Mouse (Mus musculus) gastrocnemius, postnatal 10 days (tissue): ENCODE measurements around the gene Pts. TPM values are rescaled to one million over a fixed set of nuclear protein-coding genes. Genes with fewer than 3 reads are reported as not detected.

Experiments used
- DNase-seq: peaks from one replicate; pipeline ENCODE4 v3.0.0; 2021; ENCODE audit warnings: mixed read lengths
- total RNA-seq, 2 experiments: library from RNA; stranded (reverse); gene quantifications; 2 replicates each; pipeline ENCODE4 v1.2.3; 2021

Pts gene
- total RNA-seq, 2 experiments from 2014 or later, result 19.0 to 19.3 TPM

DNA sequence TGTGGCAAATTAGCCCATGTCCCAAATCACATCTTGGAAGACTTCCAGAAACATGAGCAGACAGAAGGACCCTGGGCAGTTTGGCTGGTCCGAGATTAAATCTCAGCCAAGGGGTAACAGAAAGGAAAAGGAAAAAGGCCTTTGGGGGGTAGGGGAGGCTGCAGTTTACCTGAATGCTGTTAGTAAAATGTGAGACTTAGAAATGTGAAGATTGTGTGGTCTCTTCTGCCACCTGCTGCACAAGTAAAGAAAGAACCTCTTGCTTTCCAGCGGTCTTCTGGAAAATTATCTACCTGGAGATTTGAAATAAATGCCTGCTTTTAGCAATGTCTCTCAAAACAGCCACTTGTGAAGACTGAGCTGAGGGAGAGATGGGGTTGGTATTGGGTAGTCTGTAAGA is 2.4 kb upstream of the Pts start:
- no peak for DNase-seq

DNA sequence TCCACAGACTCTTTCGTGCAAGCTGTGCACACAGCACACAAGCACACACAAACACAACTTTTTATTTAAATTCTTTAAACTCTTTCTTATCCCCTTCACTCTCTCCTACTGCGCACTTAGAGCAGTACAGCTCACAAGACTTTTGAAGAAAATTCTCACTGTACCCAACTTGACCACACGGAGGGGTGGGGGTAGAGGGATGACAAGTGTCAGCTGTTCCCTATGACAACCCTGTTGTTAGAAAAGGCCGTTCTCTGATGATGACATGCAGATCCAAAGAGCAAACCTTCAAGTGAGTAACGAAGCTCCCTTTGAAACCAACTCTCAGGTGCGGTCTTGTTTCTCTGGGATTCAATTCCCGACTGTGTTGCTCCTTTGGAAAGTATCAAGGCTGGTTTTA is 664 bp downstream of the Pts start:
- DNase-seq, result no peak

DNA sequence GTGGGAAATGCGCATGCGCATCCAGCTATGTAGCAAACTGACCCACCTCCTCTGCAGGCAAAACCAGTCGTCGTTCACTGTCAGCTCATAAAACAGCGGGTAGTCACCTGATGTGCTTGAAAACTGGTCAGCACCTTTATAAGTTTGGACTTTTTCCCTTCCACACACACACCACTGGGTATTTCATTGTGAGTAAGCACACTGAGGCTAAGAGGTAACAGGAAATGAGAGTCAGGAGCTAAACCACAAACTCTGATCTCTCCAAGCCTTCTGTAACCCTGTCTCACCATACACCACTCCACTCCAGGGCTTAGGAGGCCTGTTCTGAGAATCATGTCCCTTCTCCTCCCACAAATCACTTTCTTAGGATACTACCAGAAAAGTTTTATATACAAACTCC is 2.9 kb downstream of the Pts start:
- DNase-seq, result no peak

- no peak for DNase-seq
These were observed 3.6 kb downstream of the Pts start for GRCm38 (mm10) chr9:50524936-50525335.

DNA sequence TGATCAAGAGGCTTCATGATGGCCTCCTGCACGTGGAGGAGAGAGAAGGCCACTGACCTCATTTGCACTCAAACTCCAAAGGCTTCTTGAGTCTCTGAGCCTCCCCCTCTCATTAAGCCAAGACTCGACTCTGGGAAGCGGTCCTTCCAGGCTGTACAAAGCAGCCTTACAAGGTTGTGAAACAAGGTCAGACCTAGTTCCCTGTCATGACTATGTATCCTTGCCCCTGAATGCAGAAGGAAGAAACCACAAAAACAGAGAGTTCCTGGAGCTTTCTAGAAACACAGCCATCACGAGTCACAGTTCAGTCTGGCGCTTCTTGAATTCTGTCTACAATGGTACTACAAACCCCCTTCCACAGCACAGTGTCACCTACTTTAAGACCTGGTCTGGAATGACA is 6.0 kb downstream of the Pts start:
- DNase-seq, result no peak

GRCm38 (mm10) chr9:50521562-50521961 is 7.0 kb downstream of the Pts start:
- DNase-seq, result no peak

DNA sequence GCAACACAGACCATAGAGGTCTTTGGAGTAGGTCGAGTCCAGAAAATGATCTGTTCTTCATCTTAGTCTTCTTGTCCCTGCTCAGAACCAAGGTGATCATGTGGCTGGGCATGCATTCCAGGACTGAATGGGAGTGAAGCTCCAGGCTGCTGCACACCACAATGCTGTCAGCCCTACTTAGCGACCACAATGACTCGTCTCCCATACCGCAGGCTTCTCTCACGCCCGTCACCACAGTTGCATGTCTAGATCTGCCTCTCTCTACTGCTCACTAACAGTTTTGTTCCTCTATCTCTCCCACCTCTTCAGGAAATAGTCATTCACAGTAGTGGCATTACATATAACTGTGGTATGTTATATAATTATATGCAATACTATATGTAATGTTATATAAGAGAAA is 7.8 kb downstream of the Pts start:
- DNase-seq, result no peak

DNA sequence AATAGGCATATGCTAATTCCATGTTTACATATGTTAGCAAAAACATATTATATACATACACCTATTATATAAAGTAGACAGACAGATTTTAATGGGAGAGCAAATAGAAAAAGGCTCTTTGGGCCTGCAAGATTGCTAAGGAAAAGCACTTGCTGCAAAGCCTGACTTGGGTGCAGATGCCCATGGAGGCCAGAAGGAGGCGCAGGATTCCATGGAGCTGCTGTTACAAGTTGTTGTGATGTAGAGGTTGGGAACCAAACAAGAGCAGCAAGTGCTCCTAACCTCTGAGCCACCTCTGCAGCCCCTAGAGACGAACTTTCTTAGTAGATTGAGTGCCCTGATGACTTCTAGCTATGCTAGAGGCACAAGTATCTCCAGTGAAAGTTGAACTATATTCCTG is 9.7 kb downstream of the Pts start:
- no peak for DNase-seq

DNA sequence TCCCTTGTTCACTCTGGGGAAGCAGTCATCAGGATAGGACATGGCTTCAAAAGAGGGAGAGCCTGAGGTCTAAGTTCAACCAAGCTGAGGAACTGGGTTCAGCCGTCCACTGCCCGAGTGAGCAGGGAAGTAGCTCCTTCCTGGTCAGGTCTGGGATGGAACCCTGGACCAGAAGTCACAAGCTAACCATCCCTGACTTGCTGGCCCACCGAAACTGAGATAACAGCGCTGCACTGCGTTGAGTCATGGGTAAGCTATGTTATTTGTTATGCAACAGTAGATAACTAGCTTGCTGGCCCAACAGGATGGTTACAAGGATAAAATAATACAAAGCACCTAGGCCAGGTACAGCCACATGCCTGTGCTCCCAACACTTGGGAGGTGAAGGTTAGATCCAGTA is 13.1 kb downstream of the Pts start:
- no peak for DNase-seq

DNA sequence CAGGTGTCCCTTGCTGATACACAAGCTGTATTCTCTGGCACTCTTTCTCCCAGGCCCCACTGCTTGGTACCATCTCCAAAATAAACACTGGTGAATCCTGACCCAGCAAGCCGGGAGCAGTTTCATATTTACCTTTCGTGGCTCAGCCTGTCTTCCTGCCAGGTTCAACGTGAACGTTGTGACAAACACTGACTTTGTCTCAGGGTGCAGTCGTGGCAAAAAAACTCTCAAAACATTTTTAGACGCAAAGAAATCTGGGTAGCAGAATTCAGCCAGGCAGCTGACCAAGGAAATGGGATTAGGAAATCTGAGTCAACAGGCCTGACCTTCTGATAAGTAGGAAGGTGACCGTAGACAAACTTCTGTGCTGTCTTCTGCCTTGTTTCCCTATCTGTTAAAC is 21.0 kb downstream of the Pts start:
- DNase-seq, result no peak

GRCm38 (mm10) chr9:50505405-50505804 is 23.1 kb downstream of the Pts start:
- no peak for DNase-seq

DNA sequence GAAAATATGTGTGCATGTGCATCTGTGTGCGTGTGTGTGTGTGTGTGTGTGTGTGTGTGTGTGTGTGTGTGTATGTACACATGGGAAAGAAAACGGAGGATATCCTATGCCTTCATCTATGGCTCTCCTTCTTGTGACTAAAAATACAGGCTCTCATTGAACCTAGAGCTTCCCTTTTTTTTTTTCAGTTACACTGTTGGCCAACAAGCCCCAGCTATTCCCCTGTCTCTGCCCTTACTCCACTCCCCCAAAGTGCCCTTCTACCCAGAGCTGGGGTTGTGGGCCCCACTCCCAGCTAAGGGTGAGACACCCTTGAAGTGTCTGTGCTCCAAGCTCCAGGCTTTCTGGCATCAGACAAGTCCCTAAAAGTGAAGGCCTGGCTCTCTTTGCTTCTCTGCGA is 25.6 kb downstream of the Pts start:
- no peak for DNase-seq

DNA sequence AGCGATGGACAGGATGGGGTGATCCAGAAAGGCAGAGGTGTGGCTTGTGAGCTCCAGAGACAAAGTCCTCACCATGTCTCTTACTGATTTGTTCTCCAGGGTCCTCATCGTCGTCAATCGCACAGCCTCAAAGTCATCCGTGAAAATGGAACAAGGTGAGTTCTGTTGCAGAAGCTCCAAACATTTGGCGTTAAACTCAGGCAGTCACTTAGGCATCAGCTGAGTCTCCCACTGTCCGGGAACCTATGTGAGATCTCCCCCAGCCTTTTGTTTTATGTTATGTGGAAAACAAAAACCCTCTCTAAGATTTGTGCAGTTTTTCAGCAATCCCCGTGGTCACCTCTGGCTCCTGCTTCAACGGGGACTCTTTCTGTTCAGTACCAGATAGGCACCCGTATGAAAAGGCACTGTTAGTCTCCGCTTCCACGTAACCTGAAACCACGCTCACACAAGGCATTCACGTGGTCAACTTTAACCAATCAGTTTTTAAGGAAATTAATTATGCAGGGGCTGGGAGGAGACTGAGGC is 27.5 kb downstream of the Pts start:
- DNase-seq, result no peak

GRCm38 (mm10) chr9:50500467-50500973 is 28.0 kb downstream of the Pts start:
- DNase-seq, result no peak

GRCm38 (mm10) chr9:50499781-50500180 is 28.7 kb downstream of the Pts start:
- no peak for DNase-seq

GRCm38 (mm10) chr9:50498815-50499214 is 29.7 kb downstream of the Pts start:
- no peak for DNase-seq

GRCm38 (mm10) chr9:50497536-50497935 is 31.0 kb downstream of the Pts start:
- no peak for DNase-seq

DNA sequence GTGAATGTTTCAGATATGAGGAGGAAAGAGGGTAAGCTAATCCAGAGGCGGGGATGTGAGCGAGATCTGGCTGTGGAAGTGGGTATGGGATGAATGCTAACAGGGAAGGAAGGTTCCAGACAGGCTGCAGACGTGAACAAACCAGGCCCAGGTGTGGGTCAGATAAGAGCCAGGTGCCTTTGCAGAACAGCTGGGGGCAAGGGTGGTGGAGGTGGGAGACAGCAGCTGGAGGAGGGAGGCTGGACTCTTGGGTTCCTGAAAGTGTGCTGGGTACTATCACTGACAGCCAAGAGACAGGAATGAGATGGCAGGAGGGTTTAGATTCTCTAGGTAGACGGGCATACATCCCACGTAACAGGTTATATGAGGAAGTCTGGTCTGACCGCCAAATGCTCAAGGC is 31.4 kb downstream of the Pts start:
- no peak for DNase-seq

- DNase-seq, result no peak
These were observed 32.0 kb downstream of the Pts start for GRCm38 (mm10) chr9:50496546-50496945.

DNA sequence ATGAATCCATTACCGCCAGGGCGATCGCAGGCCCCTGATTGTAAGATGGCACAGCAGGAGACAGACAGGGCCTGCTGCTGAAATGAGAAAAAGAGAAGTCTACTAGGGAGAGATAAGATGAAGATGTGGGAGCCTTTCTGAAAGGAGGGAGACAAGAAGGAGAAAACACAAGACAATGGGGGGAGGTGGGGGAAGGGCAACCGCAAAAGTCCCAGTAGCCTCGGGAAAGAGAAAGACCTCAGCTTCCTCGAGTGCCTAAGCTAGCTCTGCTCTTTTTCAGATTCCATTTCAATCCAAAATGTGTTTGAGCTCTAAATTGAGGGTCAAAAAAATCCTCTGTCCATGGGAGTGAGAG is 32.4 kb downstream of the Pts start:
- DNase-seq, result no peak

DNA sequence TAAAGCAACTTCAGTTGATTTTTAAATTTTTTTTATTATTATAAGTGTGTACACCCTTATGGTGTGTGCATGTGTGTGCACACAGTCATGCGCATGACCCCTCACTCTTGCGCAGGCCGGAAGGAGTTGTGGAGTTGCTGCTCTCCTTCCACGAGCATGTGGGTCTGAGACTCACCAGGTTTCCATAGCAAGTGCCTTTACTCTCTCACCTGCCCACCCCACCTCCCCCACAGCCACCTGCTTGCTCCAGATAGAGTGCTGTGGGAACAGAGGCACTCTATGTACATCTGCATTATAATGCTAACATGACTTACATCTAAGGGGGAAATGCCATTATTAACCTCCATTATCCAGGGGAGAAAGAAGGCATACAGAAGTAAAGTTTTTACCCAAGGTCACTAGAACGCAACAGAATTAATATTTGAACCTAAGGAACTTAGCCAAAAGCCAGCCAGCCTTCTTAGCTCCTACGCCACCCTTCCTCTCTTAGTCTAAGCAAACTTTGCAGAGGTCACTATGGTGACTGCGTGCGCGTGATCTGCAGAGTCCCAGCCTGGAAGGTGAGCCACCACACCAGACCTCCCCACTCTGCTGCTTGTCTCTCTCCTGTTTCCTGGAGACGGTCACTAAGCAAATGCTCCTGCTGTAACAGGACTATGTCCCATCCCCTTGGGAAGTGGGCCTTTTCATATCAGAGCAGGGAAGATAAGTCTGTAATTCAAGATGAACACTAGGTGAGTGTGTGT is 32.9 kb downstream of the Pts start:
- DNase-seq, result no peak

GRCm38 (mm10) chr9:50494311-50494710 is 34.2 kb downstream of the Pts start, which contains the start of gene Plet1:
Gene Plet1, plus strand, starts transcription at chr9:50494525.
- no peak for DNase-seq

DNA sequence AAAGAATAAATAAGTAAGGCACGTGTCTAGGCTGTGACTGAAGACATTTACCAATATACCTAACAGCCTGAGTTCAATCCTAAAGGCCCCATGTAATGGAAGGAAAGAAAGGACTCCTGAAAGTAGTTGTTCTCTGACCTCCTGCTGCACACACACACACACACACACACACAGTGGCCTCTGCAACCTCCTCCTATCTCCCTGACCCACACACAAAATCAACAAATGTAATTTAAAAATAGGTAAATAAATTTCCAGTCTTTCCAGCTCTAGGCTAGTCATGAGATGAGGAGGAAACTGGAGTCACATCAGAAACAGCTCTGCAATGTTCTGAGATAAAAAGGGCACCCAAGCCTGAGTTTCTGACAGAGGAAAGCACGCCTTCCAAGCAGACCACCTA is 34.7 kb downstream of the Pts start:
- DNase-seq, result no peak

- no peak for DNase-seq
These were observed 36.9 kb downstream of the Pts start for GRCm38 (mm10) chr9:50491531-50492045.
